Mouse (Mus musculus) urinary bladder, postnatal 14 days (tissue): ENCODE data around the gene G2e3.

Source experiments
- DNase-seq: peaks from one replicate; pipeline ENCODE4 v3.0.0; 2021; ENCODE audit warnings: low spot score

G2e3 gene

GRCm38 (mm10) chr12:51347988-51348697 lies at the start of gene G2e3:
TSS of gene G2e3 (plus strand) at chr12:51348061.
- peak; percentile 90 for DNase-seq

GRCm38 (mm10) chr12:51323604-51324003 lies 24.3 kb upstream of the G2e3 start:
- DNase-seq, result no peak

- DNase-seq, result no peak
Measured at GRCm38 (mm10) chr12:51326819-51327218, 21.0 kb upstream of the G2e3 start.

GRCm38 (mm10) chr12:51337014-51337413 lies 10.8 kb upstream of the G2e3 start:
- no peak for DNase-seq

GRCm38 (mm10) chr12:51346121-51346520 lies 1.7 kb upstream of the G2e3 start:
- peak; percentile 74 for DNase-seq

- no peak for DNase-seq
Measured at GRCm38 (mm10) chr12:51348698-51348998, 787 bp downstream of the G2e3 start.

GRCm38 (mm10) chr12:51355296-51355695 lies 7.4 kb downstream of the G2e3 start:
- peak; percentile 22 for DNase-seq

- DNase-seq, result no peak
Measured at GRCm38 (mm10) chr12:51361294-51361693, 13.4 kb downstream of the G2e3 start.

GRCm38 (mm10) chr12:51362898-51363297 lies 15.0 kb downstream of the G2e3 start:
- no peak for DNase-seq

GRCm38 (mm10) chr12:51368504-51368903 lies 20.6 kb downstream of the G2e3 start:
- no peak for DNase-seq

- DNase-seq, result peak; percentile 92
Measured at GRCm38 (mm10) chr12:51377003-51377887, 29.4 kb downstream of the G2e3 start, which contains the start of gene Scfd1. TSS of gene Scfd1 (plus strand) at chr12:51377510.

GRCm38 (mm10) chr12:51377888-51378190 lies 30.0 kb downstream of the G2e3 start:
- no peak for DNase-seq

- DNase-seq, result no peak
Measured at GRCm38 (mm10) chr12:51399871-51400270, 52.0 kb downstream of the G2e3 start.

GRCm38 (mm10) chr12:51402060-51402698 lies 54.3 kb downstream of the G2e3 start:
- DNase-seq, result no peak

- DNase-seq, result no peak
Measured at GRCm38 (mm10) chr12:51403987-51404586, 56.2 kb downstream of the G2e3 start.

- DNase-seq, result no peak
Measured at GRCm38 (mm10) chr12:51411362-51411761, 63.5 kb downstream of the G2e3 start.
